Mouse (Mus musculus) kidney, postnatal 0 days (tissue): ENCODE results near the gene Olfr1505. TPM values are rescaled to one million over a fixed set of nuclear protein-coding genes. Genes with fewer than 3 reads are reported as not detected.

Experiments used
- ATAC-seq: fragments of 200-750 bp; cut with Nextera tagmentation; replicated peaks from 2 replicates; pipeline ENCODE4 v1.8.0; 2017; ENCODE audit warnings: low read depth, moderate number of reproducible peaks, moderate TSS enrichment, moderate library complexity; ENCODE audit not compliant: low FRiP score
- DNase-seq: peaks from one replicate; pipeline ENCODE4 v3.0.0-alpha.2; 2016; ENCODE audit warnings: low spot score
- H3K27ac ChIP-seq: fragments of 300-500 bp; sonication (generic); 2 replicates; pipeline ENCODE4 v1.5.1; 2014; ENCODE audit warnings: mild to moderate bottlenecking
- H3K27me3 ChIP-seq: fragments of 300-500 bp; sonication (generic); 2 replicates; pipeline ENCODE4 v1.6.1; 2014; ENCODE audit warnings: low read length, mixed read lengths; ENCODE audit not compliant: insufficient read depth
- H3K36me3 ChIP-seq: fragments of 300-500 bp; sonication (generic); 2 replicates; pipeline ENCODE4 v1.6.1; 2014; ENCODE audit warnings: low read length, mixed read lengths; ENCODE audit not compliant: insufficient read depth
- H3K4me1 ChIP-seq: fragments of 300-500 bp; sonication (generic); replicated peaks from 2 replicates; pipeline ENCODE4 v1.6.1; 2014; ENCODE audit warnings: antibody characterized with exemption, low read length, mixed read lengths; ENCODE audit not compliant: insufficient read depth
- H3K4me2 ChIP-seq: fragments of 300-500 bp; sonication (generic); 2 replicates; pipeline ENCODE4 v1.6.1; 2014; ENCODE audit warnings: mild to moderate bottlenecking, low read length, moderate library complexity, mixed read lengths
- H3K4me3 ChIP-seq: fragments of 300-500 bp; sonication (generic); replicated peaks from 2 replicates; pipeline ENCODE4 v1.5.1; 2014; ENCODE audit warnings: low read depth, low read length
- H3K9ac ChIP-seq: fragments of 300-500 bp; sonication (generic); 2 replicates; pipeline ENCODE4 v1.6.1; 2014; ENCODE audit warnings: low read depth, low read length
- H3K9me3 ChIP-seq: fragments of 300-500 bp; sonication (generic); replicated peaks from 2 replicates; pipeline ENCODE4 v1.6.1; 2016; ENCODE audit warnings: low read length, inconsistent platforms, mixed read lengths
- CTCF ChIP-seq: IDR thresholded peaks from 2 replicates; pipeline ENCODE4 v1.5.1; 2016; ENCODE audit warnings: antibody characterized with exemption, low read depth, mild to moderate bottlenecking, moderate library complexity
- WGBS: fragments of 180-500 bp; shearing (Covaris S2); extraction: QIAGEN DNeasy Blood & Tissue Kit; methylation state at CpG from one replicate; pipeline ENCODE4 v1.1.7; 2014; 5-methylcytosine and 5-hydroxymethylcytosine counted together
- polyA plus RNA-seq: library from polyadenylated mRNA; unstranded; fragments of >200 nt; fragmentation: Nextera tagmentation; extraction: Ambion mirVana; gene quantifications from 2 replicates; pipeline ENCODE4 v1.2.1, GENCODE M21; 2015

The Olfr1505 gene
- not detected in 2 replicates for polyA plus RNA-seq

GRCm38 (mm10) chr19:13913230-13913629 lies at the start of gene Olfr1505:
TSS of gene Olfr1505 (plus strand) at chr19:13913530.
- Histone ChIP-seq H3K4me1 (no peaks in the 10 kb centered on the region), H3K27ac (no peak within 1 kb of the TSS), H3K36me3 (no peaks in the 10 kb centered on the region), H3K9me3 (no peaks in the 10 kb centered on the region), H3K4me3 (no peak within 1 kb of the TSS), H3K4me2 (no peak within 1 kb of the TSS), H3K9ac (no peak within 1 kb of the TSS), H3K27me3 (no peaks in the 10 kb centered on the region)
- 79% methylated on average over 2 of the region's 2 CpGs for WGBS
- ATAC-seq (no peak), DNase-seq (no peak)
- no peak for TF ChIP-seq CTCF

- no peak for DNase-seq
- H3K27me3 ChIP-seq, result no peaks in the 10 kb centered on the region
- WGBS, result 67% methylated on average over 1 of the region's 1 CpGs
- ATAC-seq, result no peak
- no peaks in the 10 kb centered on the region for H3K4me1 ChIP-seq
- no peaks in the 10 kb centered on the region for H3K9me3 ChIP-seq
- H3K9ac ChIP-seq, result no peak within 1 kb of the TSS
- TF ChIP-seq CTCF, result no peak
- no peaks in the 10 kb centered on the region for H3K36me3 ChIP-seq
- no peak within 1 kb of the TSS for H3K27ac ChIP-seq
- no peak within 1 kb of the TSS for H3K4me2 ChIP-seq
- H3K4me3 ChIP-seq, result no peak within 1 kb of the TSS
Measured at GRCm38 (mm10) chr19:13897828-13898227, 15.5 kb upstream of the Olfr1505 start, which contains the start of gene Olfr1504. TSS of gene Olfr1504 (minus strand) at chr19:13897928.

Other genes with a start within 250 kb of the Olfr1505 start
- not detected in 2 replicates for gene Olfr1491, start 216.3 kb upstream of the Olfr1505 start, polyA plus RNA-seq
- not detected in 2 replicates for gene Olfr1493-ps1, start 190.3 kb upstream of the Olfr1505 start, polyA plus RNA-seq
- gene Olfr1494, start 173.8 kb upstream of the Olfr1505 start, polyA plus RNA-seq, result not detected in 2 replicates
- gene Olfr1495, start 148.9 kb upstream of the Olfr1505 start, polyA plus RNA-seq, result not detected in 2 replicates
- gene Olfr1496, start 135.7 kb upstream of the Olfr1505 start, polyA plus RNA-seq, result not detected in 2 replicates
- gene Olfr1497, start 115.3 kb upstream of the Olfr1505 start, polyA plus RNA-seq, result not detected in 2 replicates
- not detected in 2 replicates for gene Olfr1499, start 94.1 kb upstream of the Olfr1505 start, polyA plus RNA-seq
- not detected in 2 replicates for gene Olfr1500, start 83.0 kb upstream of the Olfr1505 start, polyA plus RNA-seq
- gene Olfr1501, start 62.8 kb upstream of the Olfr1505 start, polyA plus RNA-seq, result not detected in 2 replicates
- gene Olfr1502, start 51.7 kb upstream of the Olfr1505 start, polyA plus RNA-seq, result not detected in 2 replicates
- not detected in 2 replicates for gene Olfr1504, start 15.6 kb upstream of the Olfr1505 start, polyA plus RNA-seq